Mouse (Mus musculus) myocyte (in vitro differentiated cells): ENCODE results near the gene Slc18a2. TPM values are rescaled to one million over a fixed set of nuclear protein-coding genes. Genes with fewer than 3 reads are reported as not detected.

Source experiments
- H3K27me3 ChIP-seq: one replicate; pipeline ENCODE4 v1.6.1; 2011; ENCODE audit not compliant: control insufficient read depth, insufficient read depth, insufficient read length
- H3K36me3 ChIP-seq: one replicate; pipeline ENCODE4 v1.6.1; 2011; ENCODE audit not compliant: control insufficient read depth, insufficient read depth
- H3K4me2 ChIP-seq: one replicate; pipeline ENCODE4 v1.6.1; 2011; ENCODE audit warnings: low read depth, control low read depth
- H3K4me3 ChIP-seq: one replicate; pipeline ENCODE4 v1.5.1; 2011; ENCODE audit warnings: mild to moderate bottlenecking, control low read depth, moderate library complexity
- H3K79me2 ChIP-seq: one replicate; pipeline ENCODE4 v1.6.1; 2011; ENCODE audit not compliant: control insufficient read depth, insufficient read depth
- H3ac ChIP-seq: one replicate; pipeline ENCODE4 v1.6.1; 2011; ENCODE audit not compliant: control insufficient read depth, insufficient read length
- CEBPB ChIP-seq: IDR thresholded peaks from 2 replicates; pipeline ENCODE4 v1.6.1; 2011; ENCODE audit warnings: mild to moderate bottlenecking, moderate library complexity; ENCODE audit not compliant: poor library complexity, insufficient read depth, severe bottlenecking
- E2F4 ChIP-seq: IDR thresholded peaks from one replicate; pipeline ENCODE4 v1.6.1; 2011; ENCODE audit warnings: mild to moderate bottlenecking, control low read depth, moderate library complexity; ENCODE audit not compliant: insufficient read depth
- MAX ChIP-seq: IDR thresholded peaks from one replicate; pipeline ENCODE4 v1.6.1; 2011; ENCODE audit warnings: low read depth, mild to moderate bottlenecking, control low read depth
- MYOD1 ChIP-seq, 3 experiments: IDR thresholded peaks; one replicate each; pipeline ENCODE4 v1.6.1; 2011; ENCODE audit warnings: control low read depth in 2 of 3, low read depth in 2 of 3, mild to moderate bottlenecking in 2 of 3, moderate library complexity in 1 of 3; ENCODE audit not compliant: insufficient read length in 2 of 3, control insufficient read depth in 1 of 3
- MYOG ChIP-seq, 3 experiments: IDR thresholded peaks; one replicate each; pipeline ENCODE4 v1.6.1; 2011; ENCODE audit warnings: control low read depth in 2 of 3, low read depth in 2 of 3, mild to moderate bottlenecking in 2 of 3; ENCODE audit not compliant: insufficient read length in 2 of 3, control insufficient read depth in 1 of 3, insufficient read depth in 1 of 3
- POLR2A ChIP-seq: IDR thresholded peaks from one replicate; pipeline ENCODE4 v1.6.1; 2011; ENCODE audit warnings: low read depth, mild to moderate bottlenecking, control low read depth, moderate library complexity; ENCODE audit not compliant: insufficient read length
- POLR2AphosphoS2 ChIP-seq: IDR thresholded peaks from one replicate; pipeline ENCODE4 v1.6.1; 2011; ENCODE audit warnings: low read depth, control low read depth; ENCODE audit not compliant: insufficient read length
- REST ChIP-seq: IDR thresholded peaks from one replicate; pipeline ENCODE4 v1.6.1; 2011; ENCODE audit warnings: mild to moderate bottlenecking, control low read depth, moderate library complexity; ENCODE audit not compliant: insufficient read depth, insufficient read length
- SRF ChIP-seq: IDR thresholded peaks from one replicate; pipeline ENCODE4 v1.6.1; 2011; ENCODE audit warnings: low read depth; ENCODE audit not compliant: control insufficient read depth, insufficient read length
- TCF12 ChIP-seq: IDR thresholded peaks from one replicate; pipeline ENCODE4 v1.6.1; 2011; ENCODE audit warnings: mild to moderate bottlenecking, control low read depth; ENCODE audit not compliant: poor library complexity, insufficient read depth, severe bottlenecking
- TCF3 ChIP-seq: IDR thresholded peaks from one replicate; pipeline ENCODE4 v1.6.1; 2011; ENCODE audit warnings: low read depth, control low read depth; ENCODE audit not compliant: insufficient read length
- USF1 ChIP-seq: IDR thresholded peaks from one replicate; pipeline ENCODE4 v1.6.1; 2011; ENCODE audit warnings: low read depth, mild to moderate bottlenecking, control low read depth, moderate library complexity
- polyA plus RNA-seq: library from polyadenylated mRNA; unstranded; fragments of >200 nt; fragmentation: generic; extraction: Trizol; gene quantifications from one replicate; pipeline ENCODE4 v1.2.1, GENCODE M21; 2012; ENCODE audit warnings: missing spikeins

Slc18a2 gene
- polyA plus RNA-seq, 1 experiment = 0.42 TPM

- H3K79me2 ChIP-seq = no peaks in the 10 kb centered on the region
- no peak overlapping the region for H3K4me3 ChIP-seq
- TF ChIP-seq SRF (no peak), MYOD1 (IDR thresholded peaks at IDR 0.05; ENCODE audit: control insufficient read depth in 1 of 3, insufficient read length in 2 of 3, low read depth in 2 of 3) (no peak), TCF3 (no peak), TCF12 (no peak), REST (no peak), CEBPB (no peak), POLR2AphosphoS2 (no peak), MYOG (IDR thresholded peaks at IDR 0.05; ENCODE audit: control insufficient read depth in 1 of 3, insufficient read depth in 1 of 3, insufficient read length in 2 of 3, low read depth in 2 of 3) (no peak), E2F4 (no peak), MAX (no peak), USF1 (no peak), POLR2A (no peak)
- H3K27me3 ChIP-seq = peaks cover 21% of the 10 kb centered on the region
- no peaks in the 10 kb centered on the region for H3K36me3 ChIP-seq
- no peak overlapping the region for H3K4me2 ChIP-seq
- H3ac ChIP-seq = no peak overlapping the region
Observed at GRCm38 (mm10) chr19:59241987-59242386, 18.7 kb upstream of the Slc18a2 start.

GRCm38 (mm10) chr19:59243057-59243456 lies 17.6 kb upstream of the Slc18a2 start:
- Histone ChIP-seq H3K4me3 (no peak overlapping the region), H3K27me3 (peaks cover 21% of the 10 kb centered on the region), H3K79me2 (no peaks in the 10 kb centered on the region), H3K4me2 (no peak overlapping the region), H3ac (no peak overlapping the region), H3K36me3 (no peaks in the 10 kb centered on the region)
- TF ChIP-seq TCF3 = no peak
- TF ChIP-seq MAX = no peak
- no peak for TF ChIP-seq USF1
- no peak for TF ChIP-seq REST

GRCm38 (mm10) chr19:59248144-59248543 lies 12.6 kb upstream of the Slc18a2 start:
- TF ChIP-seq REST = no peak
- no peak for TF ChIP-seq CEBPB
- TF ChIP-seq POLR2A = no peak
- Histone ChIP-seq H3K4me3 (no peak overlapping the region), H3K27me3 (no peaks in the 10 kb centered on the region), H3K79me2 (no peaks in the 10 kb centered on the region), H3ac (no peak overlapping the region), H3K4me2 (no peak overlapping the region), H3K36me3 (no peaks in the 10 kb centered on the region)

- H3K27me3 ChIP-seq = no peaks in the 10 kb centered on the region
- no peak overlapping the region for H3K4me2 ChIP-seq
- TF ChIP-seq MYOG (IDR thresholded peaks at IDR 0.05; ENCODE audit: control insufficient read depth in 1 of 3, insufficient read depth in 1 of 3, insufficient read length in 2 of 3, low read depth in 2 of 3) (no peak), REST (no peak), SRF (no peak)
- no peaks in the 10 kb centered on the region for H3K79me2 ChIP-seq
- H3K4me3 ChIP-seq = no peak overlapping the region
- no peaks in the 10 kb centered on the region for H3K36me3 ChIP-seq
- H3ac ChIP-seq = no peak overlapping the region
Observed at GRCm38 (mm10) chr19:59248553-59249286, 12.0 kb upstream of the Slc18a2 start.

DNA sequence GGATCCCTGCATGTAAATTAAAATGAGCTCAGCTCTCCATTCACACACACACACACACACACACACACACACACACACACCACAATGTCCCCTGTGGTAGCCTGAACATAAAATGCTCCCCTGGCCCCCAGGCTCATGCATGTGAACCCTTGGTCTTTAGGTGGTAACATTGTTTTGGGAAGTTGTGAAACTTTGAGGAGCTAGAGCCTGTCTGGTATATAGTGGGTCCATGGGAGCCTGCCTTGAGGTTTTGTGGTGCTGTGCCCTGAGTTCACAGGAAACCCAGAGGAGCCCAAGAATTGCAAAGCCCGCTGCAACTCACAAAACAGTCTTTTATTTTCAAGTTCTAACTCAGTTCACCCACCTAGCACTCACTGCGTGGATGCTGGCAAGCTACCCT lies 8.0 kb upstream of the Slc18a2 start:
- Histone ChIP-seq H3K27me3 (no peaks in the 10 kb centered on the region), H3ac (no peak overlapping the region), H3K4me2 (no peak overlapping the region), H3K4me3 (no peak overlapping the region), H3K36me3 (no peaks in the 10 kb centered on the region), H3K79me2 (no peaks in the 10 kb centered on the region)
- TF ChIP-seq E2F4 = no peak

- Histone ChIP-seq H3ac (no peak overlapping the region), H3K4me3 (no peak overlapping the region), H3K4me2 (no peak overlapping the region), H3K27me3 (peaks cover 11% of the 10 kb centered on the region), H3K79me2 (no peaks in the 10 kb centered on the region), H3K36me3 (no peaks in the 10 kb centered on the region)
- TF ChIP-seq USF1 (no peak), MYOG (IDR thresholded peaks at IDR 0.05; ENCODE audit: control insufficient read depth in 1 of 3, insufficient read depth in 1 of 3, insufficient read length in 2 of 3, low read depth in 2 of 3) (no peak), TCF12 (no peak), CEBPB (no peak), E2F4 (no peak), MYOD1 (IDR thresholded peaks at IDR 0.05; ENCODE audit: control insufficient read depth in 1 of 3, insufficient read length in 2 of 3, low read depth in 2 of 3) (no peak), MAX (no peak), TCF3 (no peak), REST (no peak), POLR2AphosphoS2 (no peak)
Observed at GRCm38 (mm10) chr19:59259633-59260032, 1.1 kb upstream of the Slc18a2 start.
